ENCODE assay signal across 29 mouse cellular contexts in the genomic region with DNA sequence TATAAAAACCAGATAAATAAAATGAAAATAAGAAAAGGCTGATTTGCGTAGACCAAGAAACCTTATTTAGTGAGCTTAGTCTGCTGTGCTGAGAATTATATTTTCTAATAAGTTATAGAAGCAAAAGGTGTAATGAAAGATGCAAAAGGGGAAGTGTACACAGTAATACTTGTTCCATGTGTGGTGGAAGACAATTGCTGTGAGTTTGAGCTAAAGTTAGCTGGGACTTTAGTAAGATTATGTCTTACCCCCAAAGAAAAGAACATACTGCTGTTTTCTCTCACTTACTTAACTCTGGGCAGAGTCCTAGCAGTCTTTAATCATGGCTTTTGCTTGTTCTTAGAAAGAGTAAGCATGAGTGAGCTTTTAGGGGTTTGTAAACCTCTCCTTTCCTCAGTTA. TPM values are rescaled to one million over a fixed set of nuclear protein-coding genes. Genes with fewer than 3 reads are reported as not detected.
DNase-seq lines count a peak whose midpoint lies in the region; ATAC-seq and TF ChIP-seq lines count a peak whose summit lies in the region.
"Had no signal": no experiment of that assay in that cellular context is flagged by ENCODE, and none has a peak within 500 bp of the region (broad histone marks: within the 10 kb centered on the region; RNA-seq: fewer than 3 reads in every experiment).

No protein-coding gene starts in this region.

- no peaks in the 10 kb centered on the region for H3K27me3 ChIP-seq in CH12.LX (replicated peaks)
- H3K27me3 ChIP-seq: embryonic facial prominence, embryonic 13.5 days; forebrain, embryonic 12.5 days; heart, embryonic 12.5 days; heart, embryonic 15.5 days had no signal

- peaks cover 3 to 26% of the 10 kb centered on the region in 2 experiments; a peak in 3 of 4 replicates for H3K4me1 ChIP-seq in CH12.LX (ENCODE audit: control insufficient read depth in 1 of 2, insufficient read depth in 2 of 2)
- H3K4me1 ChIP-seq: embryonic facial prominence, embryonic 10.5 days; embryonic facial prominence, embryonic 13.5 days; forebrain, embryonic 12.5 days; heart, embryonic 15.5 days had no signal

- H3K79me2 ChIP-seq in CH12.LX (replicated peaks; ENCODE audit: control insufficient read depth, extremely low read depth, insufficient read depth, poor library complexity, severe bottlenecking): peaks cover 46% of the 10 kb centered on the region

- no peak overlapping the region for H3K4me3 ChIP-seq in CH12.LX (replicated peaks in 1 of 3; ENCODE audit: low read depth in 2 of 3, low read length in 2 of 3, poor library complexity in 1 of 3)
- H3K4me3 ChIP-seq: embryonic facial prominence, embryonic 10.5 days; embryonic facial prominence, embryonic 13.5 days; erythroblast, embryonic 14.5 days; forebrain, embryonic 12.5 days; gastrocnemius, adult 2 months; heart, embryonic 12.5 days; heart, embryonic 15.5 days had no signal

- TF ChIP-seq CTCF in CH12.LX (conservative IDR thresholded peaks at IDR 0.05 in 1 of 2, IDR thresholded peaks at IDR 0.05 in 1 of 2; ENCODE audit: low read depth in 2 of 2, low read length in 2 of 2): no peak

- peak; percentile 33 to 59; a peak in 3 of 4 replicates for ATAC-seq in hematopoietic stem cell, adult 5-6 weeks (replicated peaks in 1 of 2; ENCODE audit: insufficient read depth in 1 of 2, low FRiP score in 2 of 2, low TSS enrichment in 1 of 2, low read depth in 1 of 2, poor library complexity in 2 of 2, severe bottlenecking in 2 of 2)
- ATAC-seq: forebrain, embryonic 16.5 days; hindbrain, postnatal 0 days; inflammation-experienced regulatory T-cells, adult 6 months had no signal

- H3K27ac ChIP-seq in CH12.LX (ENCODE audit: insufficient read depth, low read depth): no peak overlapping the region
- H3K27ac ChIP-seq: embryonic facial prominence, embryonic 10.5 days; embryonic facial prominence, embryonic 13.5 days; forebrain, embryonic 12.5 days; gastrocnemius, adult 2 months; heart, embryonic 15.5 days; hindbrain, embryonic 14.5 days; hindbrain, postnatal 0 days had no signal

- no peak overlapping the region for H3K9ac ChIP-seq in CH12.LX (ENCODE audit: insufficient read depth, low read depth)
- H3K9ac ChIP-seq: embryonic facial prominence, embryonic 13.5 days; forebrain, embryonic 12.5 days; heart, embryonic 12.5 days; heart, embryonic 15.5 days; hindbrain, embryonic 14.5 days had no signal

- in situ Hi-C loops in CH12.LX (cut with MboI; ENCODE audit: low pct_ligation_motif_present, low pct_unique_long_range_greater_than_20kb, low sequenced_read_pairs): no loop called here

- intact Hi-C loops in left cerebral cortex, postnatal 36 days (cut with DNase I): no loop called here

- dilution Hi-C loops in CH12.LX (cut with MboI; ENCODE audit: extremely low pct_ligation_motif_present, extremely low pct_unique_long_range_greater_than_20kb, low sequenced_read_pairs): no loop called here

- H3K4me2 ChIP-seq in CH12.LX (ENCODE audit: insufficient read depth, low read depth, poor library complexity, severe bottlenecking): no peak overlapping the region
- H3K4me2 ChIP-seq: embryonic facial prominence, embryonic 13.5 days; forebrain, embryonic 12.5 days; heart, embryonic 12.5 days; heart, embryonic 15.5 days; hindbrain, embryonic 14.5 days had no signal

- peak; percentile 36 for TF ChIP-seq EP300 in CH12.LX (IDR thresholded peaks at IDR 0.05; ENCODE audit: low read length)

- TF ChIP-seq RAD21 in CH12.LX (IDR thresholded peaks at IDR 0.05; ENCODE audit: low read depth, low read length): no peak

- TF ChIP-seq POLR2A in CH12.LX (IDR thresholded peaks at IDR 0.05; ENCODE audit: low read depth, low read length): no peak

- DNase-seq in A20 (ENCODE audit: low read depth, low spot score) (peak; percentile 47), CH12.LX (ENCODE audit: extremely low read depth) (no peak)
- no peak for DNase-seq in urinary bladder, postnatal 14 days (ENCODE audit: low spot score)
- DNase-seq in cerebellum, adult 11-12 months: no peak
- no peak for DNase-seq in left cerebral cortex, postnatal 36 days (ENCODE audit: low spot score in 2 of 2)
- DNase-seq: adrenal gland, adult 2 months; adrenal gland, postnatal 14 days; cerebellum, adult 11 months; cerebellum, adult 8-10 months; cerebellum, postnatal 10 days; cerebellum, postnatal 36 days; embryo, embryonic 11 days; gastrocnemius, adult 2 months; gastrocnemius, postnatal 14 days; heart, adult 18-20 months; heart, postnatal 10 days; heart, postnatal 36 days had no signal

- H3K9me3 ChIP-seq in CH12.LX (replicated peaks; ENCODE audit: low read length): no peaks in the 10 kb centered on the region
- H3K9me3 ChIP-seq: embryonic facial prominence, embryonic 13.5 days; forebrain, embryonic 12.5 days; G1E; heart, embryonic 12.5 days; heart, embryonic 15.5 days had no signal

- H3K36me3 ChIP-seq in CH12.LX (replicated peaks in 1 of 2; ENCODE audit: control insufficient read depth in 1 of 2, insufficient read depth in 1 of 2, low read length in 1 of 2): peaks cover 3 to 24% of the 10 kb centered on the region in 2 experiments
- H3K36me3 ChIP-seq: forebrain, embryonic 12.5 days; heart, embryonic 15.5 days had no signal

TF ChIP-seq in CH12.LX, 34 proteins besides CTCF, POLR2A, EP300 and RAD21:
- TF ChIP-seq MYC (IDR thresholded peaks at IDR 0.05; ENCODE audit: low read depth, low read length) (no peak), USF1 (IDR thresholded peaks at IDR 0.05; ENCODE audit: low read depth, low read length) (no peak), CHD1 (IDR thresholded peaks at IDR 0.05; ENCODE audit: low read depth, low read length) (no peak), BHLHE40 (IDR thresholded peaks at IDR 0.05; ENCODE audit: low read depth, low read length) (no peak), SMC3 (IDR thresholded peaks at IDR 0.05; ENCODE audit: low read depth, low read length) (no peak), IRF4 (IDR thresholded peaks at IDR 0.05; ENCODE audit: low read depth, low read length) (no peak)

RNA-seq across cellular contexts. Expression of a gene that starts 11.1 kb away (rescaled TPM):
- total RNA-seq in CH12.LX (2012; rRNA removed) (21.6 and 21.9 TPM in 2 replicates), CH12.LX (2014; rRNA removed) (48.7 and 53.8 TPM in 2 replicates)
- polyA plus RNA-seq in CH12.LX (2012; ENCODE audit: insufficient read length, low read depth): 27.5 and 38.0 TPM in 2 replicates
- total RNA-seq in hematopoietic stem cell, adult 5-6 weeks (2017): 40.1 and 45.9 TPM in 2 replicates
- total RNA-seq in left cerebral cortex, postnatal 36 days (2021): 10 to 100 TPM; 64.1 to 66.1 TPM

RNA-seq across cellular contexts. Expression of a gene that starts 11.3 kb away (rescaled TPM):
- total RNA-seq in CH12.LX (2012; rRNA removed): 9.7 and 9.9 TPM in 2 replicates
- 9.2 and 12.1 TPM in 2 replicates for total RNA-seq in CH12.LX (2014; rRNA removed)
- 16.4 and 17.1 TPM in 2 replicates for polyA plus RNA-seq in CH12.LX (2012; ENCODE audit: insufficient read length, low read depth)
- total RNA-seq in hematopoietic stem cell, adult 5-6 weeks (2017): 65.1 and 74.0 TPM in 2 replicates
- total RNA-seq in left cerebral cortex, postnatal 36 days (2021): 10 to 100 TPM; 39.5 to 55.9 TPM

RNA-seq across cellular contexts. Expression of a gene that starts 34.9 kb away (rescaled TPM):
- 26.5 and 27.2 TPM in 2 replicates for total RNA-seq in CH12.LX (2012; rRNA removed)
- total RNA-seq in CH12.LX (2014; rRNA removed): 82.1 and 86.4 TPM in 2 replicates
- 49.7 and 54.4 TPM in 2 replicates for polyA plus RNA-seq in CH12.LX (2012; ENCODE audit: insufficient read length, low read depth)
- 68.9 and 87.6 TPM in 2 replicates for total RNA-seq in hematopoietic stem cell, adult 5-6 weeks (2017)
- 10 to 100 TPM; 55.6 to 91.8 TPM for total RNA-seq in left cerebral cortex, postnatal 36 days (2021)
